Mouse (Mus musculus) stomach, embryonic 15.5 days (tissue): ENCODE measurements around the gene Map2k5. TPM values are rescaled to one million over a fixed set of nuclear protein-coding genes. Genes with fewer than 3 reads are reported as not detected.

ENCODE experiments used
- ATAC-seq: fragments of 200-750 bp; cut with Nextera tagmentation; 2 replicates; pipeline ENCODE4 v1.8.0; 2017; ENCODE audit warnings: low read depth, moderate number of reproducible peaks, moderate TSS enrichment; ENCODE audit not compliant: insufficient read depth, low FRiP score
- H3K27ac ChIP-seq: fragments of 300-500 bp; sonication (generic); 2 replicates; pipeline ENCODE4 v1.5.1; 2015; ENCODE audit warnings: mild to moderate bottlenecking, inconsistent platforms
- H3K27me3 ChIP-seq: fragments of 300-500 bp; sonication (generic); replicated peaks from 2 replicates; pipeline ENCODE4 v1.6.1; 2015; ENCODE audit warnings: inconsistent platforms
- H3K36me3 ChIP-seq: fragments of 300-500 bp; sonication (generic); 2 replicates; pipeline ENCODE4 v1.6.1; 2015; ENCODE audit warnings: inconsistent platforms
- H3K4me1 ChIP-seq: fragments of 300-500 bp; sonication (generic); 2 replicates; pipeline ENCODE4 v1.6.1; 2015; ENCODE audit warnings: inconsistent platforms
- H3K4me2 ChIP-seq: fragments of 300-500 bp; sonication (generic); 2 replicates; pipeline ENCODE4 v1.6.1; 2015; ENCODE audit warnings: mild to moderate bottlenecking, inconsistent platforms
- H3K4me3 ChIP-seq: fragments of 300-500 bp; sonication (generic); replicated peaks from 2 replicates; pipeline ENCODE4 v1.5.1; 2015; ENCODE audit warnings: inconsistent platforms
- H3K9ac ChIP-seq: fragments of 300-500 bp; sonication (generic); 2 replicates; pipeline ENCODE4 v1.6.1; 2015; ENCODE audit warnings: inconsistent platforms
- H3K9me3 ChIP-seq: fragments of 300-500 bp; sonication (generic); 2 replicates; pipeline ENCODE4 v1.6.1; 2016; ENCODE audit warnings: inconsistent platforms
- WGBS: fragments of 180-500 bp; shearing (Covaris S2); methylation state at CpG from one replicate; pipeline ENCODE4 v1.1.7; 2015; 5-methylcytosine and 5-hydroxymethylcytosine counted together
- polyA plus RNA-seq: library from polyadenylated mRNA; unstranded; fragments of >200 nt; fragmentation: Nextera tagmentation; extraction: Ambion mirVana; gene quantifications from 2 replicates; pipeline ENCODE4 v1.2.1, GENCODE M21; 2015

Map2k5 gene
- polyA plus RNA-seq, 1 experiment from 2014 or later, result 26.1 TPM

DNA sequence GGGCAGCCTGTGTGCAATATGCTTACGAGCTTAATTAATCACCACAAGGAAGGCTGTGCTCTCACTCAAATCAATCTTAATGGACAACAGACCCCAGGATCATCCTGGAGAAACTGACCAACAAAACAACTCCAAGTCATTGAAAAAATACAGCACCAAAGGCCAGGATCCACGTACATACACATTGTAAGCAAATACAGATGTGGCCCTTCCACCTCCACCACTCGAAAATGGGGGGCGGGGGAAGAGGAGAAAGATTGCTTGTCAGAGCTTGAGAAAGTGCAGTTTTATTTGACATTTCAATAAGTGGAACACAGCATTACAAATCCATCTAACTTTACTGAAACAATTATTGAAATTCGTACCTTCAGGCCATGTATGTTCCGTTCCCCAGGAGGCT lies 39.0 kb downstream of the Map2k5 start:
- 60% methylated on average over 6 of the region's 6 CpGs for WGBS

DNA sequence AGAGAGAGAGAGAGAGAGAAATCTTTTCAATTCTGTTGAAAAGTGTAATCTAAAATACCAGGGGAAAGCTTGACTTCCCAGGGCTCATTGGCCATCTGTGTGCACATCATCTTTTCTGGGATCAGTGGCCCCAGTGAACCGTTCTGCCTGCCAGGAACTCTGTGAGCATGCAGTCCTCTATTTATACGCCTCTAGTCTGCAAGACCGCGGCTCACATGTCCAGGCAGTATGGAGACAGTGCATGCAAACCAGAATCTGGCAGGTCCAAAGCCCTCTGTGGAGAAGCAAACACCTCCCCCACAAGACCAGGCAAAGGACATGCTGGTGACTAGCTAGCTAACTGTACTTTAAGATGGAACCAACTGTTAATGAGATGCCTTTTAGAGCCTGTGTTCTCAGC lies 41.9 kb downstream of the Map2k5 start:
- no peak for ATAC-seq
- 93% methylated on average over 4 of the region's 4 CpGs for WGBS
- no peak overlapping the region for H3K4me2 ChIP-seq

More for the DNA sequence above, 39.0 kb downstream of the Map2k5 start:
- Histone ChIP-seq H3K36me3 (peaks cover 7% of the 10 kb centered on the region; the same call in 1 of the 2 replicates), H3K4me3 (no peak overlapping the region), H3K4me1 (no peaks in the 10 kb centered on the region), H3K27ac (no peak overlapping the region), H3K4me2 (no peak overlapping the region), H3K9me3 (no peaks in the 10 kb centered on the region), H3K9ac (no peak overlapping the region), H3K27me3 (no peaks in the 10 kb centered on the region)
- ATAC-seq, result no peak

GRCm38 (mm10) chr9:63333074-63333473 lies 44.6 kb downstream of the Map2k5 start:
- no peak overlapping the region for H3K9ac ChIP-seq
- 98% methylated on average over 2 of the region's 2 CpGs for WGBS
- H3K9me3 ChIP-seq, result no peaks in the 10 kb centered on the region
- no peaks in the 10 kb centered on the region for H3K4me1 ChIP-seq
- peaks cover 9% of the 10 kb centered on the region for H3K36me3 ChIP-seq
- ATAC-seq, result no peak
- no peak overlapping the region for H3K27ac ChIP-seq
- H3K4me2 ChIP-seq, result no peak overlapping the region
- no peak overlapping the region for H3K4me3 ChIP-seq
- no peaks in the 10 kb centered on the region for H3K27me3 ChIP-seq

More for the DNA sequence above, 41.9 kb downstream of the Map2k5 start:
- Histone ChIP-seq H3K9me3 (no peaks in the 10 kb centered on the region), H3K27me3 (no peaks in the 10 kb centered on the region), H3K36me3 (peaks cover 9% of the 10 kb centered on the region; the same call in 1 of the 2 replicates), H3K4me1 (no peaks in the 10 kb centered on the region), H3K9ac (no peak overlapping the region), H3K4me3 (no peak overlapping the region), H3K27ac (no peak overlapping the region)

DNA sequence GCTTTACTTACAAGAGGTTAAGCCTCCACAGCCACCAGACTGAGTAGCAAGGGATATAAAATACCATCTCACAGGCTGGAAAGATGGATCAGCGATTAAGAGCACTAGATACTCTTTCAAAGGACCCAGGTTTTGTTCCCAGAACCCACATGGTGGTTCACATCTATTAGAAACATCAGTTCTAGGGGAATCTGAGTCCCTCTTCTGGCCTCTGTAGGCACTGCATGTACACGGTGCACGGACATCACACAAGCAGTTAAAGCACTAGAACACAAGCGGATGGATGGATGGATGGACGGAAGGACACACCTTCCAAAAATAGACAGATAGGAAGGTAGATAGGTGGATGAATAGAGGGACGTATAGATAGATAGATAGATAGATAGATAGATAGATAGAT lies 46.5 kb downstream of the Map2k5 start:
- Histone ChIP-seq H3K4me2 (no peak overlapping the region), H3K27ac (no peak overlapping the region), H3K4me3 (no peak overlapping the region), H3K27me3 (no peaks in the 10 kb centered on the region), H3K36me3 (peaks cover 5% of the 10 kb centered on the region), H3K9me3 (no peaks in the 10 kb centered on the region), H3K4me1 (no peaks in the 10 kb centered on the region), H3K9ac (no peak overlapping the region)
- WGBS, result 91% methylated on average over 6 of the region's 6 CpGs
- no peak for ATAC-seq

DNA sequence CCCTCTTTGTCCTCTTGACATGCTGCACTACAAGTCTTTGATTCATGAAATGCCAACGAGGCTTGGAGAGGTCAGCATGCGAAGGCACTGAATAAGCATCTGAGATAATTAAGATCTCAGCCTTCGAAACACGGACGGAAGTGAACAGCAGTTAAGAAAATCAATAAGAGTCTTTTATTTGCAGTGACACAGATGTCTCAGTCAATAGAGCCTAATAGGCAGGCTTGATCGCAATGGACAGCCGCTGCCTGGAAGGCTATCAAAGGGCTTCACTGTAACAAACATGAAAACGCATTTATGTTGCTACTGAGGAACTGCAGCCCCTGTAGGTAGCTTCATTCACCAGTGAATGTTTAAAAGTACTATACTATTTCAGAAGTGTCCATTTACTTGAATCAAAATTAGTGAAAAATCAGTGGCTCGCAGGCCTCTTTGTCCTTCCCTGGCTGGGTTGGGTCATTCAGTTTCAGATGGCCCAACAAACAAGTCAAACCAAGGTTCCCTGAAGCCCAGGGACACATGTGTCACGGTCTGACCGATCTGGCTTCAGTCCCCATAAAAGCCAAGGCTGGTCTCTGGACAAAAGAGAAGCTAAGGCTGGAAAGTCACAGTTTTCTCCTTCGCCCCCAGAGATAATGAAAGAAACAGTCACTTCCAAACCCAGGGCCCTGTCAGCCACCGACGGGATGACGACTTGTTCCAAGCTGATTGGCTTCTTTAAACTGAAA lies 48.6 kb downstream of the Map2k5 start:
- H3K36me3 ChIP-seq, result peaks cover 2% of the 10 kb centered on the region
- ATAC-seq, result no peak

GRCm38 (mm10) chr9:63315231-63315630 lies 62.5 kb downstream of the Map2k5 start:
- Histone ChIP-seq H3K36me3 (no peaks in the 10 kb centered on the region), H3K27ac (no peak overlapping the region), H3K9me3 (no peaks in the 10 kb centered on the region), H3K4me1 (no peaks in the 10 kb centered on the region), H3K4me2 (no peak overlapping the region), H3K27me3 (no peaks in the 10 kb centered on the region), H3K9ac (no peak overlapping the region), H3K4me3 (no peak overlapping the region)
- no peak for ATAC-seq

More for the DNA sequence above, 48.6 kb downstream of the Map2k5 start:
- Histone ChIP-seq H3K9ac (no peak overlapping the region), H3K4me1 (no peaks in the 10 kb centered on the region), H3K9me3 (no peaks in the 10 kb centered on the region), H3K4me3 (no peak overlapping the region), H3K27me3 (no peaks in the 10 kb centered on the region), H3K4me2 (no peak overlapping the region), H3K27ac (no peak overlapping the region)
- WGBS, result 68% methylated on average over 15 of the region's 15 CpGs

DNA sequence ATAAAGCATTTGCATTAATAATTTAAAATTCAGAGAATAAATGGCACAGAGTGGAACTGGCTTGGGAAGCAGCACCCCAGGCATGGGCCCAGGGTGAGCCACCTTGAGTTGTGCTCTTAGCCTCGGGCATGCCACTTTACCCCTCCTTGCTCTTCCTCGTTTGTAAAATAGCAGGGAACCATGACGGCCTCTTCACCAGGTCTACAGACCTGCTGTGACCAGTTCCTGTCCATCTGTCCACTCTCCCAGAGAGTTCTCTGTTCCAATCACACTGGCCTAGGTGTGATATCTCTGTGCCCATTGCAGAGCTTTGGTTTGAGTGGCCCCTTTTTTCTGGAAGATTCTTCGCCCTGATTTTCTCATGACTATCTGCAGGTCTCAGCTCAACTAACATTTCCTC lies 63.6 kb downstream of the Map2k5 start:
- H3K4me1 ChIP-seq, result peaks cover 4% of the 10 kb centered on the region; the same call in 1 of the 2 replicates
- H3K4me3 ChIP-seq, result no peak overlapping the region
- H3K4me2 ChIP-seq, result no peak overlapping the region
- H3K36me3 ChIP-seq, result no peaks in the 10 kb centered on the region
- ATAC-seq, result no peak
- H3K27me3 ChIP-seq, result no peaks in the 10 kb centered on the region
- 76% methylated on average over 4 of the region's 4 CpGs for WGBS
- H3K9me3 ChIP-seq, result no peaks in the 10 kb centered on the region
- H3K27ac ChIP-seq, result no peak overlapping the region
- no peak overlapping the region for H3K9ac ChIP-seq

- no peak for ATAC-seq
- Histone ChIP-seq H3K4me1 (peaks cover 12% of the 10 kb centered on the region; the same call in 1 of the 2 replicates), H3K27ac (no peak overlapping the region), H3K9ac (no peak overlapping the region), H3K27me3 (no peaks in the 10 kb centered on the region), H3K4me2 (no peak overlapping the region), H3K36me3 (no peaks in the 10 kb centered on the region; the same call in 1 of the 2 replicates), H3K9me3 (no peaks in the 10 kb centered on the region), H3K4me3 (no peak overlapping the region)
- 95% methylated on average over 6 of the region's 6 CpGs for WGBS
Measured at GRCm38 (mm10) chr9:63309956-63310355, 67.7 kb downstream of the Map2k5 start.

DNA sequence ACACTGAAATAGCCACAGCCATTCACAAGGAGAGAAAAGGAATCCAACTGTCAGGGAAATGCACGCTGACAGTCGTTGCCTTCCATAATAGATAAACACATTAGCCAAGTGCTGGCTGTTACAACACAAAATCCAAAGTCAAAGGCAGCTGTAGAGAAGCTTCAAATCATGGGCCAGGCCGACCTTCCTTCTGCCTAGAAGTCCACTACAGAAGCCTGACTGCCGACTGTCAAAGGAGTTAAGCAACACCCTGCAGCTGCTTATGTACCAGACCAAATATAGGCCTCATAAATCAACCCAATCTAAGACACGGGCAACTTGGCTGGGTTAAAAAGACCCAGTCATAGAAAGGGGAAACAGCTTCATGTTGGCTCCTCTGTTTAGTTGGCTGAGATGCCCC lies 68.7 kb downstream of the Map2k5 start:
- 14% methylated on average over 5 of the region's 5 CpGs for WGBS
- Histone ChIP-seq H3K9ac (no peak overlapping the region), H3K9me3 (no peaks in the 10 kb centered on the region), H3K27ac (peak overlapping the region; percentile 12; the same call in 1 of the 2 replicates), H3K4me1 (peaks cover 12% of the 10 kb centered on the region; the same call in 1 of the 2 replicates), H3K27me3 (no peaks in the 10 kb centered on the region), H3K36me3 (no peaks in the 10 kb centered on the region; the same call in 1 of the 2 replicates), H3K4me3 (no peak overlapping the region), H3K4me2 (0 out of 2 replicates have a peak overlapping the region, but pooled peaks have one; percentile 12)
- no peak for ATAC-seq

DNA sequence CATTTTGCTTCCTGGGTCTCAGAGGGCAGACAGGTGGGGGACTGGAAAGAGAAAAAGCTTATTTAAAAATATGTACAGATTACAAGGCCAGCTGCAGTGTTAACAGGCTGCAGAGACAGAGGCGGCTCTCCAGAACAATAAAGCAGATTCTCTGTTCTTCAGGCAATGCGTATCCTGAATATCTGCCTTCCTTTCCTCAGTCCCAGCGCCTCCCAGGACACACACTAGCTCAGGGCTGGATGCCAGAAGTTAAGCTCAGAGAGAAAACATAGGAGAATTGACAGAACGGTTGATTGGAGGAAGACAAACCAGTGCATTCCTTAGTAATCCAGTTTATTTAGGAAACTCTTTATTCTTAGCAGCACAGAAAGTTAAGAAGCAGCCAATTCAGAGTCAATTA lies 69.3 kb downstream of the Map2k5 start:
- 22% methylated on average over 4 of the region's 4 CpGs for WGBS
- H3K4me2 ChIP-seq, result peak overlapping the region; percentile 12; the same call in 1 of the 2 replicates
- H3K27me3 ChIP-seq, result no peaks in the 10 kb centered on the region
- no peak overlapping the region for H3K9ac ChIP-seq
- H3K4me3 ChIP-seq, result no peak overlapping the region
- H3K9me3 ChIP-seq, result no peaks in the 10 kb centered on the region
- peaks cover 12% of the 10 kb centered on the region; the same call in 1 of the 2 replicates for H3K4me1 ChIP-seq
- no peak for ATAC-seq
- H3K27ac ChIP-seq, result no peak overlapping the region; the same call in 1 of the 2 replicates
- H3K36me3 ChIP-seq, result no peaks in the 10 kb centered on the region; the same call in 1 of the 2 replicates

DNA sequence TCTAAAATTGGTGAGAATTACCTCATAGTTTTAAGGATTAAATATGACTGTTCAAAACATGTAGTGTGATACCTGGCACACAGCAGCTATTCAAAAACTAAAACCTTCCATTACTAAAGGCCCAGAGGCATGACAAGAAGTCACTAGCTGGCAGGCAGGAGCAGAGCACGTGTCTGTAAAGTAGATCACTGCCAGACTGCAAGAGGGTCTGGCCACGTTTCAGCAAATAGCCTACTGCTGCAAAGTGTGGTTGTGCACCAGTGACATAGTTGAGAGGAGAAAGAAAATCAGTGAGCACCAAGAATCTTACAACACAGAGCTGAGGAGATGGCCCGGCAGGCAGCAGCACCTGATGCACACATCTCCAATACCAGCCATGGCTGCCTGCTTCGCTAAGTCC lies 75.2 kb downstream of the Map2k5 start:
- H3K36me3 ChIP-seq, result no peaks in the 10 kb centered on the region; the same call in 1 of the 2 replicates
- ATAC-seq, result no peak
- H3K9ac ChIP-seq, result no peak overlapping the region
- H3K27ac ChIP-seq, result no peak overlapping the region
- H3K4me2 ChIP-seq, result no peak overlapping the region
- H3K4me3 ChIP-seq, result no peak overlapping the region
- H3K27me3 ChIP-seq, result no peaks in the 10 kb centered on the region
- WGBS, result 89% methylated on average over 4 of the region's 4 CpGs
- H3K4me1 ChIP-seq, result no peaks in the 10 kb centered on the region
- H3K9me3 ChIP-seq, result no peaks in the 10 kb centered on the region

DNA sequence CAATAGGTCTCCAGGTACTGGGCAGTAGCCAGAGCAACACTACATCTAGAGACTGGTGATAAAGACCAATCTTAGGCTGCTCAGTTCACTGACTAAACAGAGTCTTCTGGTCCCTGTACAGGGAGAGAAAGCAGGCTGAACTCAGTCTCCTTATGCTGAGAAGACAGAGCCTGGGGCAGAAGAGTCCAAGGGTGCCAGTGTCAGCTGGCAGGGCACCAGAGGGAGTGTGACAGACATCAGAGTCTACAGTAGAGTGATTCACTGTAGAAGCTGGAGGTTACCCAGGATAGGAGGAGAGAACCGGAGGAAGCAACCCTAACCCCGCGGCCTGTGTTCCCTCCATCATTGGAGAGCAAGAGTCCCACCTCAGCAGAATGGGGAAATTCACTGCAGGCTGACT lies 79.0 kb downstream of the Map2k5 start:
- H3K36me3 ChIP-seq, result no peaks in the 10 kb centered on the region
- H3K9me3 ChIP-seq, result no peaks in the 10 kb centered on the region
- no peak overlapping the region for H3K9ac ChIP-seq
- H3K4me1 ChIP-seq, result no peaks in the 10 kb centered on the region
- no peak for ATAC-seq
- H3K4me3 ChIP-seq, result no peak overlapping the region
- no peak overlapping the region for H3K4me2 ChIP-seq
- no peak overlapping the region for H3K27ac ChIP-seq
- no peaks in the 10 kb centered on the region for H3K27me3 ChIP-seq
- WGBS, result 97% methylated on average over 3 of the region's 3 CpGs
